17 mouse cellular contexts compared by ENCODE assay signal in the genomic region with DNA sequence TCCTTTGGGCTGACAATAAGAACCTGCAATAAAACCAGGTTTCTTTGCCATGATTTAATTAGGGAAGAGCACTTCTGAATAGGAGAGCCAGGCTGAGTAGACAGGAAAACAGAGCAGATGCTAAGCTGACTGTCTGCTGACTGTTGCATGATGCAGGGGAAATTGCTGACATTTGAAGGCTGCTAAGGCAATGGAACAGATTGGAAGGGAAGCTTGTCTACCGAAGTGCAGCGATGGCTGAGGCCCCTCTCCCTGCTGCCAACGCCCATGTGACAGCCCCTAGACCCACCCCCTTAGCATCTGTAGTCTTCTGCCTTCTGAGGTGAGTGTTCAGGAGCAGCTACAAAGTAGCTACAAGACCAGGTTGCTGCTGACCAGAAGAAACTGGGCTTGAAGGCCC. TPM values are rescaled to one million over a fixed set of nuclear protein-coding genes. Genes with fewer than 3 reads are reported as not detected.
DNase-seq lines count a peak whose midpoint lies in the region; ATAC-seq lines count a peak whose summit lies in the region.
"Had no signal": no experiment of that assay in that cellular context is flagged by ENCODE, and none has a peak within 500 bp of the region (broad histone marks: within the 10 kb centered on the region; RNA-seq: fewer than 3 reads in every experiment).

No protein-coding gene starts in this region.

- peak; percentile 67; the same call in 1 of the 2 replicates for ATAC-seq in frontal cortex, adult (ENCODE audit: low TSS enrichment)
- ATAC-seq in forebrain, embryonic 14.5 days = no peak

- no peak overlapping the region for H3K27ac ChIP-seq in forebrain, embryonic 14.5 days (ENCODE audit: low read depth, low read length)
- H3K27ac ChIP-seq: heart, embryonic 10.5 days; limb, embryonic 15.5 days had no signal

- no peaks in the 10 kb centered on the region for H3K27me3 ChIP-seq in forebrain, embryonic 14.5 days (replicated peaks; ENCODE audit: control insufficient read depth, insufficient read depth, low read length)
- H3K27me3 ChIP-seq: limb, embryonic 15.5 days had no signal

- H3K4me2 ChIP-seq in forebrain, embryonic 14.5 days (ENCODE audit: low read length) = no peak overlapping the region
- H3K4me2 ChIP-seq: limb, embryonic 15.5 days had no signal

- DNase-seq in frontal cortex, postnatal 14 days (ENCODE audit: low spot score in 2 of 2) = no peak
- DNase-seq in left cerebral cortex, postnatal 14 days (ENCODE audit: low spot score in 2 of 2) = peak; percentile 25 to 57
- DNase-seq in left cerebral cortex, adult 8-10 months (ENCODE audit: low spot score in 2 of 2) = no peak
- peak; percentile 59 for DNase-seq in forebrain, embryonic 14.5 days (ENCODE audit: low spot score)
- DNase-seq in layer of hippocampus, adult 9-11 months = peak; percentile 73
- no peak for DNase-seq in cerebellum, postnatal 36 days
- no peak for DNase-seq in thymus, postnatal 25 days
- DNase-seq: cerebellum, adult 11-12 months; gastrocnemius, adult 2 months; retina, postnatal 1 day had no signal

- H3K9me3 ChIP-seq in forebrain, embryonic 14.5 days (replicated peaks; ENCODE audit: control insufficient read depth, low read length) = no peaks in the 10 kb centered on the region
- H3K9me3 ChIP-seq: heart, embryonic 10.5 days; limb, embryonic 15.5 days had no signal

- H3K4me1 ChIP-seq in forebrain, embryonic 14.5 days (ENCODE audit: control insufficient read depth, insufficient read depth, low read length) = peaks cover 7% of the 10 kb centered on the region; the same call in 1 of the 2 replicates

- no peak overlapping the region for H3K9ac ChIP-seq in forebrain, embryonic 14.5 days (ENCODE audit: low read length)
- H3K9ac ChIP-seq: limb, embryonic 15.5 days had no signal

- H3K36me3 ChIP-seq in forebrain, embryonic 14.5 days (ENCODE audit: control insufficient read depth, insufficient read depth, low read length) = peaks cover 39% of the 10 kb centered on the region
- H3K36me3 ChIP-seq: G1E had no signal

- intact Hi-C loops in left cerebral cortex, postnatal 14 days (cut with DNase I) = no loop called here

- 75% methylated on average over 3 of the region's 3 CpGs for WGBS in forebrain, embryonic 14.5 days

- no peak overlapping the region for H3K4me3 ChIP-seq in forebrain, embryonic 14.5 days (ENCODE audit: low read depth, low read length)
- H3K4me3 ChIP-seq: gastrocnemius, adult 2 months; heart, embryonic 10.5 days; limb, embryonic 15.5 days; myocyte had no signal

RNA-seq across cellular contexts. Expression of a gene that starts 47.7 kb away (rescaled TPM):
- under 1 TPM; 0.15 to 0.42 TPM for total RNA-seq in left cerebral cortex, postnatal 14 days (2021)
- under 1 TPM in 3 of 4 experiments, not detected in 1; 0.16 to 0.49 (median 0.41) TPM for total RNA-seq in left cerebral cortex, adult 8-10 months (2022)
- not detected in 2 replicates for polyA plus RNA-seq in forebrain, embryonic 14.5 days (2014; fragmentation: Nextera tagmentation; extraction: Ambion mirVana)
- total RNA-seq: adrenal gland, postnatal 36 days; gastrocnemius, adult 2 months had no signal
- polyA plus RNA-seq: G1E; lung, embryonic 16.5 days; myocyte had no signal

Comparison
In these comparisons a context has a peak if more than half of its experiments do, and no peak if none do; other contexts are left out.
1. DNase-seq: peak in left cerebral cortex, postnatal 14 days (2 of 2), forebrain, embryonic 14.5 days (single experiment) and layer of hippocampus, adult 9-11 months (single experiment); none in frontal cortex, postnatal 14 days (0 of 2), left cerebral cortex, adult 8-10 months (0 of 2), cerebellum, postnatal 36 days (0 of 2) and thymus, postnatal 25 days (single experiment).